Mouse (Mus musculus): ENCODE results near the gene Dsp.

Dsp gene

GRCm38 (mm10) chr13:38167056-38167455 lies 16.0 kb downstream of the Dsp start:
- no peak for DNase-seq (ENCODE audit: inconsistent age in 2 of 2, low spot score in 1 of 2)

GRCm38 (mm10) chr13:38170707-38171144 lies 19.6 kb downstream of the Dsp start:
- peak in 1 of 2 experiments; percentile 47 for DNase-seq (ENCODE audit: inconsistent age in 2 of 2, low spot score in 1 of 2)

- no peak for DNase-seq (ENCODE audit: inconsistent age in 2 of 2, low spot score in 1 of 2)
These were observed 42.3 kb downstream of the Dsp start for GRCm38 (mm10) chr13:38193406-38193805.

GRCm38 (mm10) chr13:38201413-38201812 lies 50.3 kb downstream of the Dsp start:
- no peak for DNase-seq (ENCODE audit: inconsistent age in 2 of 2, low spot score in 1 of 2)

GRCm38 (mm10) chr13:38204171-38204570 lies 53.1 kb downstream of the Dsp start:
- DNase-seq (ENCODE audit: inconsistent age in 2 of 2, low spot score in 1 of 2) = no peak

- DNase-seq (ENCODE audit: inconsistent age in 2 of 2, low spot score in 1 of 2) = peak; percentile 92 to 95
These were observed 53.8 kb downstream of the Dsp start, which contains the start of gene Snrnp48 for GRCm38 (mm10) chr13:38204702-38205482. Snrnp48 (plus strand) TSS chr13:38204938.

GRCm38 (mm10) chr13:38211122-38211521 lies 60.0 kb downstream of the Dsp start:
- no peak for DNase-seq (ENCODE audit: inconsistent age in 2 of 2, low spot score in 1 of 2)

- no peak for DNase-seq (ENCODE audit: inconsistent age in 2 of 2, low spot score in 1 of 2)
These were observed 67.6 kb downstream of the Dsp start for GRCm38 (mm10) chr13:38218686-38219085.

GRCm38 (mm10) chr13:38220331-38220730 lies 69.2 kb downstream of the Dsp start:
- no peak for DNase-seq (ENCODE audit: inconsistent age in 2 of 2, low spot score in 1 of 2)

- no peak for DNase-seq (ENCODE audit: inconsistent age in 2 of 2, low spot score in 1 of 2)
These were observed 79.2 kb downstream of the Dsp start for GRCm38 (mm10) chr13:38230177-38230821.

- no peak for DNase-seq (ENCODE audit: inconsistent age in 2 of 2, low spot score in 1 of 2)
These were observed 81.3 kb downstream of the Dsp start for GRCm38 (mm10) chr13:38232411-38232810.

- DNase-seq (ENCODE audit: inconsistent age in 2 of 2, low spot score in 1 of 2) = no peak
These were observed 81.9 kb downstream of the Dsp start for GRCm38 (mm10) chr13:38232856-38233625.

GRCm38 (mm10) chr13:38234651-38235050 lies 83.6 kb downstream of the Dsp start:
- DNase-seq (ENCODE audit: inconsistent age in 2 of 2, low spot score in 1 of 2) = no peak

GRCm38 (mm10) chr13:38235370-38235769 lies 84.3 kb downstream of the Dsp start:
- no peak for DNase-seq (ENCODE audit: inconsistent age in 2 of 2, low spot score in 1 of 2)

GRCm38 (mm10) chr13:38248151-38248550 lies 97.1 kb downstream of the Dsp start:
- DNase-seq (ENCODE audit: inconsistent age in 2 of 2, low spot score in 1 of 2) = no peak

Data from adrenal gland, adult (tissue).